Mouse (Mus musculus) brain, embryonic 14.5 days (tissue): ENCODE measurements around the gene Tmem117. TPM values are rescaled to one million over a fixed set of nuclear protein-coding genes. Genes with fewer than 3 reads are reported as not detected.

Experiments used
- DNase-seq: peaks from one replicate; pipeline ENCODE4 v3.0.0-alpha.2; 2011; ENCODE audit warnings: low read depth
- CTCF ChIP-seq: fragments of 200-500 bp; IDR thresholded peaks from 2 replicates; pipeline ENCODE4 v1.5.1; 2012; ENCODE audit warnings: inconsistent platforms, mild to moderate bottlenecking, moderate library complexity, borderline replicate concordance; ENCODE audit not compliant: insufficient read depth, insufficient read length; ENCODE audit errors: extremely low read depth
- POLR2A ChIP-seq: fragments of 200-500 bp; IDR thresholded peaks from 2 replicates; pipeline ENCODE4 v1.6.1; 2012; ENCODE audit warnings: mild to moderate bottlenecking, inconsistent platforms, borderline replicate concordance; ENCODE audit not compliant: poor library complexity, insufficient read depth, insufficient read length, severe bottlenecking; ENCODE audit errors: extremely low read depth
- polyA plus RNA-seq: library from polyadenylated mRNA; depleted of rRNA; stranded (reverse); fragments of >200 nt; gene quantifications from 2 replicates; pipeline ENCODE4 v1.2.3, GENCODE M21; 2012

Gene Tmem117
- polyA plus RNA-seq, 1 experiment, result 2.8 TPM

GRCm38 (mm10) chr15:94793455-94793854 is 164.4 kb downstream of the Tmem117 start:
- DNase-seq, result no peak
- no peak for TF ChIP-seq CTCF
- no peak for TF ChIP-seq POLR2A

GRCm38 (mm10) chr15:94795484-94795883 is 166.5 kb downstream of the Tmem117 start:
- no peak for TF ChIP-seq POLR2A
- no peak for TF ChIP-seq CTCF
- DNase-seq, result peak; percentile 77

DNA sequence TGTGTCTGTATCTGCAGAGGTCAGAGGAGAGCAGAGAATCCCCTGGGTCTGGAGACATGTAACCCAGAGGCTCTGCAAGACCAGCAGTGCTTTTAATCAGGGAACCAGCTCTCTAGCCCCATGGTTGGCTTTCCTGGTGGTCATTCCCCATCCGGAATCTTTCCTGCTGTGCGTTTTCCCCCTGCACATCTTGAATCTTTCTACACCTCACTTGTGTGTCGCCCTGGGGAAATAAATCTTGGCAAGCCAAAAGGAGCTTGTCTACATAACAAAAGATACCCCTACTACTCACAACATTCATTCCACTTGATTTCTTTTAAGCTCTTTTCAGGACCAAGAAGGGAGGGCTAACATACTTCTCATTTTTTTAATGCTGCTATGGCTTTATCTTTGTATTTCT is 169.2 kb downstream of the Tmem117 start:
- DNase-seq, result peak; percentile 61
- no peak for TF ChIP-seq CTCF
- TF ChIP-seq POLR2A, result no peak

GRCm38 (mm10) chr15:94801462-94801861 is 172.4 kb downstream of the Tmem117 start:
- TF ChIP-seq CTCF, result no peak
- TF ChIP-seq POLR2A, result no peak
- no peak for DNase-seq

GRCm38 (mm10) chr15:94802820-94803219 is 173.8 kb downstream of the Tmem117 start:
- TF ChIP-seq CTCF, result no peak
- no peak for TF ChIP-seq POLR2A

GRCm38 (mm10) chr15:94803624-94804342 is 174.8 kb downstream of the Tmem117 start:
- DNase-seq, result peak; percentile 91
- no peak for TF ChIP-seq POLR2A
- no peak for TF ChIP-seq CTCF

More at GRCm38 (mm10) chr15:94802820-94803219, 173.8 kb downstream of the Tmem117 start:
- no peak for DNase-seq

DNA sequence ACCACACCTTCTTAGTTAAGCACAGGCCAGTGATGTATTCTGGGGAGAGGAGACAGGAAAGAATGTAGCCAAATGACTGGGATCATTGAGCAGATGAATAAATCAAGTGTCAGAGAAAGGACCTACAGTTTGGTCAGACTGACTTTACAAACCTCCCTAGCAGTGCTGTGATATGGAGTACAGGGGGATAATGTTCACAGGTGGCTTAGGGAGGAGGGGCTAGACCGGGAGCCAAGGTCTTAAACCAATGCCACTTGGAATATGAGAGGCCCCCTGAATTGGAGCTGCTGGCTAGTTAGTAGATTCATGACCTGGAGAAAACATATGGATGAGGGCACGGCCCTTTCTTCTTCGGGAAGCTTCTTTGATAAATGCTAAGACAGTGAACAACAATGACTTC is 177.0 kb downstream of the Tmem117 start:
- no peak for DNase-seq
- TF ChIP-seq POLR2A, result no peak
- TF ChIP-seq CTCF, result no peak

- peak; percentile 67 for DNase-seq
- TF ChIP-seq CTCF (no peak), POLR2A (no peak)
Observed at GRCm38 (mm10) chr15:94811550-94811949, 182.5 kb downstream of the Tmem117 start.

DNA sequence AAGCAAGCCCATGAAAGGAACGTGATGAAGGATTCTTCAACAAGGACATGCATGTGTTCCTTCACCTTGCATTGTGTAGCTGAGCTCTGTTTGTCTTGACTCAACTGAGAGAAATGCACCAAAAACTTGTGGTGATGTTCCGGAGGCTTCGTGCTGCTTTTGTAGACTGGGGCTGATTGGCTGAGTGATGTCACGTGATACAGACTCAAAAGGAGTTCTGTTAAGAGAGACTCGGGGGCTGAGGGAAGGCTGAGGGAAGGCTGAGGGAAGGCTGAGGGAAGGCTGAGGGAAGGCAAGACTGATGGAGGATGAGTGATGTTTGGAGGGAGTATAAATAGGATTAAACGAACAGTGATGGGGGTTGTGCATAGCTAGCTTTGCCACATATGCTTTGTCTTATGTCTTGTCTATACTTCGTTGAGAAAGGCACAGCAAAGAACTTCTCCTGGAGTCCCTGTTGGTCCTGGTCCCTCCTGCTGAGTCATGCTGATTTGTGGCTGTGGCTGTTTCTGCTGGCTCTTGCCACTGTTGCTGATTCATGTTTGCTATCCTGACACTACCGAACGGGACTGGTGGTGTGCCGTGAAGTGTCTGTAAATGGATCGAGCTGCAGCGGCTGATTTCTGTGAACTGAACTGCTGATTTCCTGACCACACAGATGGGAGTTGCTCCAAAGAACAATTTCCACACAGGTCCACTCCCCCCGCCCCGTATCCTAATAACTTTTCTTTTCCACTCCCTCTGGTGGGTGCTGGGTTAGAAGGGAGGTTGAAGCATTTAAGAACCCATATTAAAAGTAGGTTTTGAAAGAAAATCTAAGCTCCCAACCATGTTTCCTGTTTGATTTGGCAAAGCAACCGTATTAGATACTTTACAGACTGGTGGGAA is 185.4 kb downstream of the Tmem117 start:
- TF ChIP-seq POLR2A (no peak), CTCF (no peak)
- DNase-seq, result no peak

GRCm38 (mm10) chr15:94835634-94836033 is 206.6 kb downstream of the Tmem117 start:
- TF ChIP-seq POLR2A (no peak), CTCF (no peak)
- no peak for DNase-seq

GRCm38 (mm10) chr15:94838646-94839045 is 209.6 kb downstream of the Tmem117 start:
- DNase-seq, result no peak
- TF ChIP-seq POLR2A (no peak), CTCF (no peak)

DNA sequence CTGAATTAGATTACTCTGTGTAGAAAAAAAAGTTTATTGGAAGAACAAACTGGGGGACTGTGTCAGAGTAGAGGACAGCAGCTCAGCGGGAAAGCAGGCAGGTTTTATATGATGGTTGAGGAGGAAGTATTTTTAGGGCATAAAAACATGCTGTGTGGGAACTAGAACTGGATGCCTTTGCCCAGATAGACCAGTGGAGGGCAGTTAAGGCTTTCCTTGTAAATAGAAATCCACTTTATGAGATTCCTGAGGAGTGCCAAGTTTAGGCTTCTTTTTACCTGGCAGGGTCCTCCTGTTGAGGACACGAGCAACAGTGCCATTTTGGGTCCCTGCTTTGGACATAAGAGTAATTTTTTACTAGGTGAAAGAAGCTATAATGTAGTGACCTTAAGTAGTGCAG is 218.5 kb downstream of the Tmem117 start:
- TF ChIP-seq CTCF (peak; percentile 30; the same call in 1 of the 2 replicates), POLR2A (no peak)
- peak; percentile 42 for DNase-seq

DNA sequence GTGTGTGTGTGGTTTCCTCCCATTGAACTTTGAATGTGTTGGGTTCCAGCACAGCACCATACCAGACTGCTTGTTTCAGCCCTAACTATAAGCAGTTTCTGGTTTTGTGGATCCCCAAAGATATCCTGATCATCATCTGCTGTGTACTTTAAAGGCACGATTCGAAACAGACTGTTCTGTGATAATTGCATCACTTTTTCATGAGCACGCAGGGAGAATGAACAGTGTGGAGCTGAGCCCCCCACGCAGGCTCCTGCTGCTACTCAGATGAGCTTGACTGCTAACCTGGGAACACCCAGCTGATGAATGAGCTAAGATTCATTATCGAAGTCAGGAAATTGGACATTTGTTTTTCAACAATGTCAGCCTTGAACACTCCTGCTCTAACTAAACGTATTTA is 230.6 kb downstream of the Tmem117 start:
- TF ChIP-seq CTCF, result no peak
- DNase-seq, result no peak

GRCm38 (mm10) chr15:94861173-94861572 is 232.1 kb downstream of the Tmem117 start:
- no peak for DNase-seq
- TF ChIP-seq CTCF, result no peak
- no peak for TF ChIP-seq POLR2A

GRCm38 (mm10) chr15:94864134-94864533 is 235.1 kb downstream of the Tmem117 start:
- DNase-seq, result peak; percentile 67
- TF ChIP-seq POLR2A (no peak), CTCF (no peak)
